Mouse (Mus musculus): Measurements from ENCODE around the gene Csf3r. TPM values are rescaled to one million over a fixed set of nuclear protein-coding genes. Genes with fewer than 3 reads are reported as not detected.

Gene Csf3r
- total and polyA plus RNA-seq, 3 experiments: not detected

DNA sequence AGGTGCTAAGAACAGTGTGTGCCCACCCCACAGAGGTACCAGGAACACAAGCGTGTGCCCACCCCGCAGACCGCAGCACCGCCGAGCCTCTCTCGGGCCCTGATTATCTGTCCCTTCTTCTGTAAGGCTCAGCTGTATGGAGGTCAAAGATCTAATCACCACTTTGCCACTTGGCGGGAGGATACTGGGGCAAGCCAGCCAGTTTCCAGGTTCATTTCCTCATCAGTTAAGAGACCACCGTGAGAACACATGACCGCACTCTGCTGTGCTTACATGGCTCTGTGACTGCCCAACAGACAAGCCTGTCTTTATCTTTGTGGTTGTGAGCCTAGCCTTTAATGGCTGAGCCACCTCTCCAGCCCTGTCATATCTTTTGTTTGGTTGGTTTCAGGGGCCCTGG is 58.7 kb downstream of the Csf3r start:
- no peak for DNase-seq (ENCODE audit: extremely low read depth)
- Histone ChIP-seq H3K9ac (ENCODE audit: insufficient read depth, low read depth) (no peak overlapping the region), H3K4me1 (ENCODE audit: control insufficient read depth in 1 of 2, insufficient read depth in 2 of 2) (peaks cover 0 to 16% of the 10 kb centered on the region in 2 experiments; a peak in 2 of 4 replicates), H3K4me3 (replicated peaks in 1 of 3; ENCODE audit: low read depth in 2 of 3, low read length in 2 of 3, poor library complexity in 1 of 3) (no peak overlapping the region), H3K36me3 (replicated peaks in 1 of 2; ENCODE audit: control insufficient read depth in 1 of 2, insufficient read depth in 1 of 2, low read length in 1 of 2) (no peaks in the 10 kb centered on the region), H3K27me3 (replicated peaks) (no peaks in the 10 kb centered on the region), H3K27ac (ENCODE audit: insufficient read depth, low read depth) (no peak overlapping the region), H3K4me2 (ENCODE audit: insufficient read depth, low read depth, poor library complexity, severe bottlenecking) (no peak overlapping the region), H3K79me2 (replicated peaks; ENCODE audit: control insufficient read depth, extremely low read depth, insufficient read depth, poor library complexity, severe bottlenecking) (no peaks in the 10 kb centered on the region), H3K9me3 (replicated peaks; ENCODE audit: low read length) (no peaks in the 10 kb centered on the region)
- dilution Hi-C loops (cut with MboI; ENCODE audit: extremely low pct_ligation_motif_present, extremely low pct_unique_long_range_greater_than_20kb, low sequenced_read_pairs) (no loop called here), in situ Hi-C loops (cut with MboI; ENCODE audit: low pct_ligation_motif_present, low pct_unique_long_range_greater_than_20kb, low sequenced_read_pairs) (no loop called here)
- no peak for TF ChIP-seq RAD21 (IDR thresholded peaks at IDR 0.05; ENCODE audit: low read depth, low read length)
- no peak for TF ChIP-seq GABPA (IDR thresholded peaks at IDR 0.05; ENCODE audit: insufficient replicate concordance, low read depth, low read length)
- TF ChIP-seq SIN3A (IDR thresholded peaks at IDR 0.05; ENCODE audit: low read length): no peak
- TF ChIP-seq HCFC1 (IDR thresholded peaks at IDR 0.05; ENCODE audit: low read depth, low read length): no peak
- no peak for TF ChIP-seq KAT2A (IDR thresholded peaks at IDR 0.05; ENCODE audit: insufficient replicate concordance, low read length)
- TF ChIP-seq MAFK (IDR thresholded peaks at IDR 0.05; ENCODE audit: insufficient replicate concordance, low read length): no peak
- no peak for TF ChIP-seq USF1 (IDR thresholded peaks at IDR 0.05; ENCODE audit: low read depth, low read length)
- no peak for TF ChIP-seq ETS1 (conservative IDR thresholded peaks at IDR 0.05; ENCODE audit: low read depth, low read length)
- no peak for TF ChIP-seq E2F4 (IDR thresholded peaks at IDR 0.05; ENCODE audit: insufficient replicate concordance, low read depth, low read length)
- TF ChIP-seq NELFE (IDR thresholded peaks at IDR 0.05; ENCODE audit: low read depth, low read length): no peak

GRCm38 (mm10) chr4:126084382-126084781 is 60.0 kb downstream of the Csf3r start:
- Histone ChIP-seq H3K9ac (ENCODE audit: insufficient read depth, low read depth) (no peak overlapping the region), H3K27me3 (replicated peaks) (no peaks in the 10 kb centered on the region), H3K79me2 (replicated peaks; ENCODE audit: control insufficient read depth, extremely low read depth, insufficient read depth, poor library complexity, severe bottlenecking) (no peaks in the 10 kb centered on the region), H3K4me2 (ENCODE audit: insufficient read depth, low read depth, poor library complexity, severe bottlenecking) (no peak overlapping the region), H3K9me3 (replicated peaks; ENCODE audit: low read length) (no peaks in the 10 kb centered on the region), H3K36me3 (replicated peaks in 1 of 2; ENCODE audit: control insufficient read depth in 1 of 2, insufficient read depth in 1 of 2, low read length in 1 of 2) (no peaks in the 10 kb centered on the region), H3K4me1 (ENCODE audit: control insufficient read depth in 1 of 2, insufficient read depth in 2 of 2) (peaks cover 0 to 16% of the 10 kb centered on the region in 2 experiments; a peak in 2 of 4 replicates), H3K27ac (ENCODE audit: insufficient read depth, low read depth) (no peak overlapping the region), H3K4me3 (replicated peaks in 1 of 3; ENCODE audit: low read depth in 2 of 3, low read length in 2 of 3, poor library complexity in 1 of 3) (no peak overlapping the region)
- TF ChIP-seq USF2 (conservative IDR thresholded peaks at IDR 0.05; ENCODE audit: low read depth, low read length) (no peak), PAX5 (IDR thresholded peaks at IDR 0.05; ENCODE audit: low read length) (no peak), ELF1 (IDR thresholded peaks at IDR 0.05; ENCODE audit: low read depth, low read length) (no peak), KAT2A (IDR thresholded peaks at IDR 0.05; ENCODE audit: insufficient replicate concordance, low read length) (no peak)
- in situ Hi-C loops (cut with MboI; ENCODE audit: low pct_ligation_motif_present, low pct_unique_long_range_greater_than_20kb, low sequenced_read_pairs) (no loop called here), dilution Hi-C loops (cut with MboI; ENCODE audit: extremely low pct_ligation_motif_present, extremely low pct_unique_long_range_greater_than_20kb, low sequenced_read_pairs) (no loop called here)
- no peak for DNase-seq (ENCODE audit: extremely low read depth)
